Mouse (Mus musculus): ENCODE data around the gene Oas1g. TPM values are rescaled to one million over a fixed set of nuclear protein-coding genes. Genes with fewer than 3 reads are reported as not detected.
"Not testable (repeated sequence)": the region's sequence is repeated elsewhere in the genome, so short reads cannot be mapped to it uniquely, and the experiment has no call there.

Oas1g gene
- polyA plus RNA-seq (2015; fragmentation: Nextera tagmentation; extraction: Ambion mirVana), result 0.12 TPM in 1 of 2 replicates, not detected in the other

- not testable (repeated sequence) for ATAC-seq; H3K27me3 ChIP-seq; H3K4me3 ChIP-seq; H3K4me2 ChIP-seq; H3K36me3 ChIP-seq (ENCODE audit: poor library complexity, severe bottlenecking); H3K9me3 ChIP-seq (replicated peaks); H3K9ac ChIP-seq; H3K27ac ChIP-seq; H3K4me1 ChIP-seq
- 27% methylated on average over 6 of the region's 9 CpGs for WGBS
These were observed at the start of gene Oas1g for GRCm38 (mm10) chr5:120887413-120887812. Oas1g (minus strand) TSS chr5:120887613.

DNA sequence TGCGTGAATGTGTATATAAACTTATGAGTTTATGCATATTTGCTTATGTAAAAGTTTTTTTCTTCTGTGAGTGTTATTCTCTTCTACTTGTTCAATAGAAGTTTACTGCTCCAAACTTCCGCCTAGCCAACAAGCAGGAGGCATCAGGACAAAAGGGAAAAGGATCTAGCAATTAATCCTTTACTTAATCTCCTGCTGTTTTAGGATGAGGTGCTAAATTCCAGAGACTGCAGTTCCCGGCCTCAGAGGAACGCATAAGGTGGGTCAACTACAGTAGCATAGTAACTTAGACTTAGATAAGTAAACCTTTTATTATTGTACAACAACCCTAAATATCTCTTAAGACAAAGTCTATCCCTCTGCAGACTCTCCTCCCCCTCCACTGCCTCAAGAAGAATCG lies 46.6 kb upstream of the Oas1g start:
- no peak for ATAC-seq
- Histone ChIP-seq H3K4me3 (no peak overlapping the region), H3K27me3 (no peaks in the 10 kb centered on the region), H3K4me2 (no peak overlapping the region), H3K9me3 (replicated peaks) (no peaks in the 10 kb centered on the region), H3K27ac (no peak overlapping the region), H3K9ac (no peak overlapping the region), H3K4me1 (no peaks in the 10 kb centered on the region), H3K36me3 (ENCODE audit: poor library complexity, severe bottlenecking) (no peaks in the 10 kb centered on the region)
- 9% methylated on average over 4 of the region's 5 CpGs for WGBS

DNA sequence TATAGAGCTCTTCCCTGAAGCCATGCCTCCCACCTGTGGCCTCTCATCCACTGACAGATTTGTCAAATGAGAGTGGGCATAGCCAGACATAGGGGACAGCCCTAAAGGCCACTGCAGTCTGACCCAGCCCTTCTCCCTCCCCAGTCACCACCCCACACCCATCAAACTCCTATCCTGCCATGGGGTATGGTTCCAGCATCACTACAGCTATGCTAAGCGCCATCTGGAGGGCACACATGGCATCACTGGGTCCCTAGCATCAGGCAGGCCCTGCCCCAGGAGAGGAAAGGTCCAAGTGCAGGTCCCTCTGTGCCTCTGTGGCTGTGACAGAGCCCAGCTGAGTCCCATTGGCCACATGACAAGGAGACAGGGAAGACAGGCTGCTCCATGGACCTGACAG lies 39.6 kb upstream of the Oas1g start:
- H3K36me3 ChIP-seq (ENCODE audit: poor library complexity, severe bottlenecking), result no peaks in the 10 kb centered on the region
- no peaks in the 10 kb centered on the region for H3K4me1 ChIP-seq
- no peaks in the 10 kb centered on the region for H3K9me3 ChIP-seq (replicated peaks)
- no peak overlapping the region for H3K4me3 ChIP-seq
- 5% methylated on average over 1 of the region's 1 CpGs for WGBS
- no peak overlapping the region for H3K4me2 ChIP-seq
- no peaks in the 10 kb centered on the region for H3K27me3 ChIP-seq
- ATAC-seq, result no peak
- H3K27ac ChIP-seq, result no peak overlapping the region
- no peak overlapping the region for H3K9ac ChIP-seq

- ATAC-seq; H3K4me2 ChIP-seq; H3K27me3 ChIP-seq; H3K27ac ChIP-seq; H3K4me1 ChIP-seq; H3K9me3 ChIP-seq (replicated peaks); H3K36me3 ChIP-seq (ENCODE audit: poor library complexity, severe bottlenecking); H3K9ac ChIP-seq; H3K4me3 ChIP-seq: not testable (repeated sequence)
- WGBS, result 63% methylated on average over 2 of the region's 2 CpGs
These were observed 38.9 kb upstream of the Oas1g start for GRCm38 (mm10) chr5:120926311-120926710.

DNA sequence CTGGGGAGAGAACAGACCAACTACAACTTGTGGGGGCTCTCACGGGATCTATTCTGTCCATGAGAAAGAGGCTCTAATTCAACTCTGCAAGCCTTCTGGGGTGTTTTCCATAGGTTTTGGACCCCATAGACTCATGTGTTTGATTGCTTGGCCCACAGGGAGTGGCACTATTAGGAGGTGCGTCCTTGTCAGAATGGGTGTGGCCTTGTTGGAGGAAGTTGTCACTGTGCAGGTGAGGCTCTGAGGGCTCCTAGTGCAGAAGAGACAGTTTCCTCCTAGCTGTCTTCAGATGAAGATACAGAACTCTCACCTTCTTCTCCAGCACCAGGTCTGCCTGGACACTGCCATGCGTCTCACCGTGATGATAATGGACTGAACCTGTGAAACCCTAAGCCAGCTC lies 37.1 kb upstream of the Oas1g start:
- not testable (repeated sequence) for H3K27me3 ChIP-seq; H3K9ac ChIP-seq; H3K36me3 ChIP-seq (ENCODE audit: poor library complexity, severe bottlenecking); H3K27ac ChIP-seq; ATAC-seq; H3K9me3 ChIP-seq (replicated peaks); H3K4me3 ChIP-seq; H3K4me1 ChIP-seq; H3K4me2 ChIP-seq
- WGBS, result 89% methylated on average over 4 of the region's 4 CpGs

- Histone ChIP-seq H3K4me2 (no peak overlapping the region), H3K9me3 (replicated peaks) (no peaks in the 10 kb centered on the region), H3K4me1 (no peaks in the 10 kb centered on the region), H3K9ac (no peak overlapping the region), H3K36me3 (ENCODE audit: poor library complexity, severe bottlenecking) (no peaks in the 10 kb centered on the region), H3K27ac (no peak overlapping the region), H3K4me3 (no peak overlapping the region), H3K27me3 (no peaks in the 10 kb centered on the region)
- no peak for ATAC-seq
- 84% methylated on average over 4 of the region's 4 CpGs for WGBS
These were observed 36.6 kb upstream of the Oas1g start for GRCm38 (mm10) chr5:120923969-120924368.

- 85% methylated on average over 3 of the region's 3 CpGs for WGBS
- H3K4me2 ChIP-seq, result no peak overlapping the region
- H3K4me1 ChIP-seq, result no peaks in the 10 kb centered on the region
- H3K9me3 ChIP-seq (replicated peaks), result no peaks in the 10 kb centered on the region
- no peak overlapping the region for H3K9ac ChIP-seq
- H3K27ac ChIP-seq, result no peak overlapping the region
- no peaks in the 10 kb centered on the region for H3K27me3 ChIP-seq
- no peak overlapping the region for H3K4me3 ChIP-seq
- no peak for ATAC-seq
- no peaks in the 10 kb centered on the region for H3K36me3 ChIP-seq (ENCODE audit: poor library complexity, severe bottlenecking)
These were observed 32.9 kb upstream of the Oas1g start for GRCm38 (mm10) chr5:120920296-120920695.

GRCm38 (mm10) chr5:120919156-120919935 lies 31.9 kb upstream of the Oas1g start:
- 78% methylated on average over 2 of the region's 2 CpGs for WGBS
- not testable (repeated sequence) for H3K9ac ChIP-seq; H3K4me2 ChIP-seq; H3K27ac ChIP-seq; H3K36me3 ChIP-seq (ENCODE audit: poor library complexity, severe bottlenecking); H3K4me3 ChIP-seq; H3K4me1 ChIP-seq; H3K9me3 ChIP-seq (replicated peaks); ATAC-seq; H3K27me3 ChIP-seq

- not testable (repeated sequence) for H3K4me1 ChIP-seq; H3K36me3 ChIP-seq (ENCODE audit: poor library complexity, severe bottlenecking); H3K4me2 ChIP-seq; H3K27ac ChIP-seq; ATAC-seq; H3K9ac ChIP-seq; H3K4me3 ChIP-seq; H3K9me3 ChIP-seq (replicated peaks); H3K27me3 ChIP-seq
- WGBS, result 50% methylated on average over 8 of the region's 8 CpGs
These were observed 26.8 kb upstream of the Oas1g start, which contains the start of gene Oas1d for GRCm38 (mm10) chr5:120914204-120914603. Oas1d (plus strand) TSS chr5:120914536.

- 48% methylated on average over 7 of the region's 7 CpGs for WGBS
- ATAC-seq, result no peak
These were observed 20.9 kb upstream of the Oas1g start for GRCm38 (mm10) chr5:120908196-120908920.

GRCm38 (mm10) chr5:120906791-120907733 lies 19.6 kb upstream of the Oas1g start, which contains the start of gene Oas1a:
Oas1a (minus strand) TSS chr5:120907521.
- not testable (repeated sequence) for H3K27ac ChIP-seq
- WGBS, result 41% methylated on average over 8 of the region's 12 CpGs

More at GRCm38 (mm10) chr5:120908196-120908920, 20.9 kb upstream of the Oas1g start:
- Histone ChIP-seq H3K4me3 (no peak overlapping the region), H3K27ac (no peak overlapping the region), H3K27me3 (no peaks in the 10 kb centered on the region), H3K9ac (no peak overlapping the region), H3K36me3 (ENCODE audit: poor library complexity, severe bottlenecking) (no peaks in the 10 kb centered on the region), H3K4me1 (no peaks in the 10 kb centered on the region), H3K9me3 (replicated peaks) (no peaks in the 10 kb centered on the region), H3K4me2 (no peak overlapping the region)

DNA sequence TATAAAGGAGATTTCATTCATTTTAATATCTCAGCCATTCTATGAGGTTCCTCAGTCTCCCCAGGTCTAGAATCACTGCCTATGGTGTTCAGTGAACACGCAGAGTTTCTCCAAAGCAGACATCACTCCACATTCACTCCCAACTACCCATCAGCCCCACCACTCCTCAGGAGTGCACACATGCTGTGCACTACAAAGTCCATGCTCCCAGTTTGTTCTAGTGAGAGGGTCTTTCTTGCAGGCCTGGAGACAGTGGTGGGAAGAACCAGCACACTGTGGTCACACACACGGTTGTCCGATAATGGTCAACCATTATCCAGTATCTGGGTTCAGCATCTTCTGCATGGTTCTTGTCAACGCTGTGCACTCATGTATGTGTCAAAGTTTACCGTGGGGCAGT lies 14.6 kb upstream of the Oas1g start:
- Histone ChIP-seq H3K9ac (no peak overlapping the region), H3K4me2 (no peak overlapping the region), H3K9me3 (replicated peaks) (no peaks in the 10 kb centered on the region; the same call in 1 of the 2 replicates), H3K27ac (no peak overlapping the region), H3K36me3 (ENCODE audit: poor library complexity, severe bottlenecking) (no peaks in the 10 kb centered on the region), H3K4me3 (no peak overlapping the region), H3K4me1 (no peaks in the 10 kb centered on the region), H3K27me3 (no peaks in the 10 kb centered on the region)
- no peak for ATAC-seq
- 94% methylated on average over 5 of the region's 5 CpGs for WGBS

More at GRCm38 (mm10) chr5:120906791-120907733, 19.6 kb upstream of the Oas1g start, which contains the start of gene Oas1a:
- not testable (repeated sequence) for H3K9me3 ChIP-seq (replicated peaks); H3K9ac ChIP-seq; ATAC-seq; H3K4me3 ChIP-seq; H3K36me3 ChIP-seq (ENCODE audit: poor library complexity, severe bottlenecking); H3K27me3 ChIP-seq; H3K4me2 ChIP-seq; H3K4me1 ChIP-seq

Data from forebrain, embryonic 13.5 days (tissue).